Comparison of ENCODE assay signal across 8 mouse cellular contexts in the genomic region with DNA sequence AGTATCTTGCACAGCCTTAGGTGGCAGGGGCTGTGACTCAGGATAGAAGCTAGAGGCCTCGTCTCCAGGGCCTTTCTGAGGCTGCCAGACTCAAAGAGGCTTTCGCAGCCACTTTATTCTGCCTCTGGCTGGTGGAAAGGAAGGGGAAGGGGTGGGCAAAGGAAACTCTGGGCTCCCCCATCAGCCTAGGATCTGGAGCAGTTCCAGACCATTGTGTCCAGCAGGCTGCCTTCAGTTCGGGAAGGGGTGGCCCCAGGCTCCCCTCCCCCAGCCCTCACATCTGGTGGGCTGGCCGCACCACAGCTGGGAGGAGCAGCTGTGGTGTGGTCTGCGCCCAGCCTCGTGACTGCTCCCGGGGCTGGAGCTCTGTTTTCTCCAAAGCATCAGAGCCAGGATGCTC. TPM values are rescaled to one million over a fixed set of nuclear protein-coding genes. Genes with fewer than 3 reads are reported as not detected.
A peak's percentile ranks its signal among the peaks of the same experiment; 100 is the strongest.
DNase-seq lines count a peak whose midpoint lies in the region; ATAC-seq and TF ChIP-seq lines count a peak whose summit lies in the region.

No protein-coding gene starts in this region.

- H3K9ac ChIP-seq in heart, postnatal 0 days (replicated peaks; ENCODE audit: low read depth, low read length), result no peak overlapping the region
- H3K9ac ChIP-seq in limb, embryonic 13.5 days, result peak overlapping the region; percentile 55
- H3K9ac ChIP-seq in neural tube, embryonic 15.5 days (replicated peaks), result no peak overlapping the region

- whole genome bisulfite sequencing in heart, postnatal 0 days, result 38% methylated on average over 7 of the region's 7 CpGs
- 5% methylated on average over 7 of the region's 7 CpGs for WGBS in limb, embryonic 13.5 days
- 11% methylated on average over 7 of the region's 7 CpGs for WGBS in neural tube, embryonic 15.5 days

- H3K4me3 ChIP-seq in heart, postnatal 0 days (ENCODE audit: low read depth, low read length), result no peak overlapping the region
- peak overlapping the region; percentile 8 for H3K4me3 ChIP-seq in limb, embryonic 13.5 days
- H3K4me3 ChIP-seq in neural tube, embryonic 15.5 days (replicated peaks), result no peak overlapping the region

- peak overlapping the region; percentile 79 for H3K27ac ChIP-seq in heart, postnatal 0 days (ENCODE audit: low read depth)
- peak overlapping the region; percentile 92 for H3K27ac ChIP-seq in limb, embryonic 13.5 days
- H3K27ac ChIP-seq in neural tube, embryonic 15.5 days (replicated peaks), result peak overlapping the region; percentile 37; the same call in 1 of the 2 replicates

- H3K4me2 ChIP-seq in heart, postnatal 0 days (ENCODE audit: low read depth, low read length), result peak overlapping the region; percentile 26
- H3K4me2 ChIP-seq in limb, embryonic 13.5 days (replicated peaks), result peak overlapping the region; percentile 51
- no peak overlapping the region for H3K4me2 ChIP-seq in neural tube, embryonic 15.5 days

- peak; percentile 28 for DNase-seq in embryo, embryonic 10 days (ENCODE audit: low spot score)
- no peak for DNase-seq in embryo, embryonic 9.5 days (ENCODE audit: extremely low spot score)
- DNase-seq in embryo, embryonic 11 days, result peak; percentile 80
- DNase-seq in heart, postnatal 0 days (ENCODE audit: low spot score), result peak; percentile 77
- DNase-seq in layer of hippocampus, postnatal 25 days (ENCODE audit: extremely low spot score in 1 of 2, low spot score in 1 of 2), result no peak
- DNase-seq in right cerebral cortex, postnatal 25 days, result no peak

- peaks cover 31% of the 10 kb centered on the region for H3K36me3 ChIP-seq in heart, postnatal 0 days (replicated peaks; ENCODE audit: control insufficient read depth, insufficient read depth, low read length)
- H3K36me3 ChIP-seq in limb, embryonic 13.5 days, result peaks cover 47% of the 10 kb centered on the region
- H3K36me3 ChIP-seq in neural tube, embryonic 15.5 days, result no peaks in the 10 kb centered on the region

- peak; percentile 59 for ATAC-seq in heart, postnatal 0 days (ENCODE audit: insufficient read depth, low read depth)
- ATAC-seq in limb, embryonic 13.5 days (ENCODE audit: low FRiP score, low read depth), result peak; percentile 76
- no peak for ATAC-seq in neural tube, embryonic 15.5 days (ENCODE audit: low FRiP score)

- H3K9me3 ChIP-seq in heart, postnatal 0 days (replicated peaks; ENCODE audit: control insufficient read depth, low read length), result no peaks in the 10 kb centered on the region
- no peaks in the 10 kb centered on the region for H3K9me3 ChIP-seq in limb, embryonic 13.5 days
- H3K9me3 ChIP-seq in neural tube, embryonic 15.5 days (replicated peaks), result no peaks in the 10 kb centered on the region

- peak; percentile 80; the same call in 1 of the 2 replicates for TF ChIP-seq EP300 in heart, postnatal 0 days (IDR thresholded peaks at IDR 0.05; ENCODE audit: low read depth)

- no peak for TF ChIP-seq CTCF in heart, postnatal 0 days (IDR thresholded peaks at IDR 0.05; ENCODE audit: low read depth)

- 0 out of 2 replicates have a peak, but pooled peaks cover 5% of the 10 kb centered on the region for H3K4me1 ChIP-seq in heart, postnatal 0 days (ENCODE audit: control insufficient read depth, insufficient read depth)
- peaks cover 69% of the 10 kb centered on the region for H3K4me1 ChIP-seq in limb, embryonic 13.5 days
- peaks cover 33% of the 10 kb centered on the region for H3K4me1 ChIP-seq in neural tube, embryonic 15.5 days

- peaks cover 2% of the 10 kb centered on the region; the same call in 1 of the 2 replicates for H3K27me3 ChIP-seq in heart, postnatal 0 days (ENCODE audit: control insufficient read depth, insufficient read depth, low read length)
- 0 out of 2 replicates have a peak, but pooled peaks cover 2% of the 10 kb centered on the region for H3K27me3 ChIP-seq in limb, embryonic 13.5 days
- H3K27me3 ChIP-seq in neural tube, embryonic 15.5 days (replicated peaks), result 0 out of 2 replicates have a peak, but pooled peaks cover 5% of the 10 kb centered on the region

RNA-seq across cellular contexts. Expression of gene Grasp, which starts 4.0 kb away (rescaled TPM):
- 8.0 and 21.3 TPM in 2 replicates for total RNA-seq in heart, postnatal 0 days (2014; rRNA removed; ENCODE audit: low replicate concordance)
- 2.0 and 2.3 TPM in 2 replicates for polyA plus RNA-seq in heart, postnatal 0 days (2015; fragmentation: Nextera tagmentation; extraction: Ambion mirVana)
- polyA plus RNA-seq in limb, embryonic 13.5 days (2015; fragmentation: Nextera tagmentation; extraction: Ambion mirVana), result 5.7 and 6.0 TPM in 2 replicates
- polyA plus RNA-seq in neural tube, embryonic 15.5 days (2015; fragmentation: Nextera tagmentation; extraction: Ambion mirVana), result 2.2 and 2.5 TPM in 2 replicates
- total RNA-seq in layer of hippocampus, postnatal 25 days (2021), result 10 to 100 TPM; 73.1 to 77.9 TPM

RNA-seq across cellular contexts. Expression of gene Nr4a1, which starts 26.1 kb away (rescaled TPM):
- 40.2 and 56.0 TPM in 2 replicates for total RNA-seq in heart, postnatal 0 days (2014; rRNA removed; ENCODE audit: low replicate concordance)
- polyA plus RNA-seq in heart, postnatal 0 days (2015; fragmentation: Nextera tagmentation; extraction: Ambion mirVana), result 7.4 and 8.6 TPM in 2 replicates
- 10.0 and 10.3 TPM in 2 replicates for polyA plus RNA-seq in limb, embryonic 13.5 days (2015; fragmentation: Nextera tagmentation; extraction: Ambion mirVana)
- 7.9 and 10.6 TPM in 2 replicates for polyA plus RNA-seq in neural tube, embryonic 15.5 days (2015; fragmentation: Nextera tagmentation; extraction: Ambion mirVana)
- 10 to 100 TPM; 50.5 to 62.3 TPM for total RNA-seq in layer of hippocampus, postnatal 25 days (2021)

RNA-seq across cellular contexts. Expression of gene Acvr1b, which starts 54.1 kb away (rescaled TPM):
- 22.3 and 25.9 TPM in 2 replicates for total RNA-seq in heart, postnatal 0 days (2014; rRNA removed; ENCODE audit: low replicate concordance)
- 5.2 and 5.8 TPM in 2 replicates for polyA plus RNA-seq in heart, postnatal 0 days (2015; fragmentation: Nextera tagmentation; extraction: Ambion mirVana)
- 6.1 and 7.1 TPM in 2 replicates for polyA plus RNA-seq in limb, embryonic 13.5 days (2015; fragmentation: Nextera tagmentation; extraction: Ambion mirVana)
- 19.3 and 23.1 TPM in 2 replicates for polyA plus RNA-seq in neural tube, embryonic 15.5 days (2015; fragmentation: Nextera tagmentation; extraction: Ambion mirVana)
- 10 to 100 TPM; 82.8 to 83.1 TPM for total RNA-seq in layer of hippocampus, postnatal 25 days (2021)

RNA-seq across cellular contexts. Expression of gene Atg101, which starts 56.1 kb away (rescaled TPM):
- 43.7 and 61.6 TPM in 2 replicates for total RNA-seq in heart, postnatal 0 days (2014; rRNA removed; ENCODE audit: low replicate concordance)
- 48.6 and 53.4 TPM in 2 replicates for polyA plus RNA-seq in heart, postnatal 0 days (2015; fragmentation: Nextera tagmentation; extraction: Ambion mirVana)
- polyA plus RNA-seq in limb, embryonic 13.5 days (2015; fragmentation: Nextera tagmentation; extraction: Ambion mirVana), result 64.1 and 70.4 TPM in 2 replicates
- polyA plus RNA-seq in neural tube, embryonic 15.5 days (2015; fragmentation: Nextera tagmentation; extraction: Ambion mirVana), result 77.2 TPM in 2 replicates
- 10 to 100 TPM; 45.2 to 53.9 TPM for total RNA-seq in layer of hippocampus, postnatal 25 days (2021)

Comparison
In these comparisons a context has a peak if more than half of its experiments do, and no peak if none do; other contexts are left out.
1. DNase-seq: peak in embryo, embryonic 10 days (single experiment), embryo, embryonic 11 days (single experiment) and heart, postnatal 0 days (single experiment); none in embryo, embryonic 9.5 days (single experiment), layer of hippocampus, postnatal 25 days (0 of 2) and right cerebral cortex, postnatal 25 days (single experiment).
2. H3K27ac ChIP-seq: peak in every context shown above with its lines; median percentile 92 in limb, embryonic 13.5 days; 79 in heart, postnatal 0 days; 37 in neural tube, embryonic 15.5 days.